Mouse (Mus musculus): ENCODE results near the gene 4921509C19Rik.
A peak's percentile ranks its signal among the peaks of the same experiment; 100 is the strongest.
"Not testable (repeated sequence)": the region's sequence is repeated elsewhere in the genome, so short reads cannot be mapped to it uniquely, and the experiment has no call there.

The 4921509C19Rik gene

DNA sequence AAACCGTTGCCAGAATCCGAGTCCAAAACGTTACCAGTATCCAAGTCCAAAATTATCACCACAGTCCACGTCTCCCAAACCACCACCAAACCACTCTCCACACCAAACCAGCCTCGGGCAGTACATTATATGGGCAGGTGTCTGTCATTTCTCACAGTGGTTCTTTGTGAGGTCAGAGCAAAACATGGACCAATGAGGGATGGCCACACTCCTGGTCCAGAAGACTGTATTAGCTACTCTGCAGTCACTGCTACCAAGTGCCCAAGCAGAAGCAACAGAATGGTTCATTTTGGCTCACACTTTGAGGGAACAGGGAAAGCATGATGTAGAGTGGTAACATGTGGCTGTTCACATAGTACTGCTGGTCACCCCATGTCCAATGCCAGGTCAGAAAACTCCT is at the start of gene 4921509C19Rik:
4921509C19Rik (minus strand) TSS at position 101 of the 400 bp plus-strand sequence.
- DNase-seq (ENCODE audit: low spot score): not testable (repeated sequence)

DNA sequence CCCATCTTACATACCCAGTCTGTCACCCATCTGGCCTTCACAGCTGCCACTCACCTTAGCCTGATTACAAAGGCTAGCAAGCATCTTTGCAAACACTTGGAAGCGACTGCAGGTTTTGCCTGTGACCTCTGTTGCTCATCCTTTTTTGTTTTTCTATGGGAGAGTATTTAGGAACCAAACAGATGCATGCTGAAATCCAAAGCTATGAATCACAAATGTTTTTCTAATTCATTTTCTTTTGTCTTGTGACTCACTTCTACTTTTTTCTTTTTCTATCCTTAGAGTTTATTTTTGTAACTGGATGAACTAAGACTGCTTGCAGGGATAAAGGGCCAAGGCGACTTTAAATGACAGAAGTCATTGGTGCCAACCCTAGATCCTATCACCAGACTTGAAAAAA is 49.6 kb upstream of the 4921509C19Rik start:
- DNase-seq (ENCODE audit: low spot score): no peak

DNA sequence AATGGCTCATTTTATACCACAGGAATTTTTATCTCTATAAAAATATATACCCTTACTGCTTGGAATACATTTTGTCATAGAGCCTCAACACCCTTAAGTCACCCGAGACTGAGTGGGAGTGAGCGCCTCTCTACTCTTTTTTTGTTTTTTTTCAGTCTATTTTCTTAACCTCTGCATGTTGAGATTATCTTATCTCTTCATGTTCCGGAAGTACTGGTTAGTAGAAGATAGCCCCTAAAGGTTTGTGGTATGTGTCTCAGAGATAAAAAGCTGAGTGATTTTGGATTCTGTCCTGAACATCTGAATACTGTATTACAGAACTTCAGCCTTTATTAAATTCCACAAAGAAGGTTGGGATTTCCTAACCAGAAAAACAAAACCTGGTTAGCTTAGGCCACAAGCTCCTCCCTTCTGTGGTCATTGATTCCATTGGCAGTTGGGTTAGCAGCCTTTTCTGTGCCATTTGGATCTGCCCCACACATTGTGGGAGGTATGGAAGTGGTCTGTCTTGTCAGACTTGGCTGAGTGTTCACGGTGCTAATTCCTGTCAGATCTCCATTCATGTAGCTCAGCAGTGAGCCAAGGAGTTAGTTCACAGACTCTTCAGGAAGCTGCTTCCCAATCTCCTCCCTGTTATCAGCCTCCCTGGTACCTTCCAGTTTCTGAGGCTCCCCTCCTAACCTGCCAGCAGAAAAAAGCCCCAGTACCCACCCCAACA is 48.5 kb upstream of the 4921509C19Rik start:
- DNase-seq (ENCODE audit: low spot score): no peak

DNA sequence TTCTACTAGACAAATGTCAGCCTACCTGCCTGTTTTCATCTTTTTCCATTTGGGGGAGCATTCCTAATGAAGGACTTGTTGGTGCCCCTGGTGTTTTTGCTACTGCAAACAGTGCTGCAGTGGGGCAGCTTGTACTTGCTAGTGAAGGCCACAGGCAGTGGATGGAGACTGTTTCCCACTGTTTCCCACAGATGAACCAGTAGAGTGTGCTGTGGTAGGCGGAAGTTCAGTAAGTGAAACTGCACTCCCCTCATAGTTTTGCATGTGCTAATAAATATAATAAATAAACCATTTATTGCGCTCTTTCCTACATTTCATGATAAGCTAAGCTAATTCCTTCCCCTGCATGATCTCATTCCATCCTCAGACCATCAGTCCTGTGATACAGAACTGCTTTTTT is 43.0 kb upstream of the 4921509C19Rik start:
- no peak for DNase-seq (ENCODE audit: low spot score)

DNA sequence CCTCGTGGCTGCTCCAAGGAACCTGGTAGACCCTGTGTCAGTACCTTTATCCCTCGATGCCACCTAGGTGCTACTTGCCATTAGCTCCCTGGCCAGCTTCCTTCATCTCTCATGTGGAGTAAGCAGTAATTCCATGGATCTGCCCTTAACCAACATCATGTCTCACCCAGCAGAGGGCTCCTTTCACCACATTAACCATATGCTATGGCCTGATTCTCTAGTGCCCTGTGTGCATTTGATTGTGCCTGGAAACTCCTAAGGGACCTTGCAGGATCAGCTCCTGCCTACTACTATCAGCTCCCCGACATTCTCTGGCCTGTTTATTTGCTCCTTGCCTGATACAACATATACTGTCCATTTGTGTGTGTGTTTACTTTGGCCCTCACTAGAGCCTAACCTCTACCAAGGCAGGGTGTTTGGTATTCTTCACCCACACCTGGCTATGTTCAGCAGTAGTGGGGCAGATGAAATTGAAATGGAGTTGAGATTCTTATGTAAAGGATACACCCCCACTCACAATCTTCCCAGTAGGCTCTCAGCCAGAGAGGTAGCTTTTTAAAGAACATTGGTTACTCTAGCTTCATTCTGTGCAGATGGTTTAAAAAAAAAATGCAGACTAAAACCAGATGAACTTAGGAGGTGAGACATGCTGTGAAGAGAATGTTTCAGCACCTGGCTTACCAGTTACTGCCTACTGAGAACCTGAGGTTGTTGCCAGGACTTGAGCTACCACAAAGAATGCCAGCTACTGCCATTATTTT is 37.8 kb upstream of the 4921509C19Rik start:
- DNase-seq (ENCODE audit: low spot score): no peak

DNA sequence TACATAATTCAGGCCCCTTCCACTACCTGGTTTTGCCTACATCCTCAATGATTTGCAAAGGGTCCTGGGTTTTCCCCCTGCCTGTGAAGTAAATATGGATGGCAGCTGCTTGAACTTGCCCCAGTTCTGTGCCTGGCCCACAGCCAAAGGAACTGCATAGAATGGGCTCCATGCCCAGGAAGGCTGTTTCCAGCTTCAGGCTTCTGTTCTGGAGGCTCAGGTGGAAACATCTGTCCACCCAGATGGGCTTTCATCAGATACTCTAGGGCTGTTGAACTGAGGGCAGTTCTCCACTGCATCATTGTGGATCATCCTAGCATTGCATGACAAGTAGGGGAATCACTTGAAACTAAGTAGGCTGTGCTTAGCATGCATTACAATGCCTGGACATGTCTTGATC is 36.2 kb upstream of the 4921509C19Rik start:
- peak; percentile 53 for DNase-seq (ENCODE audit: low spot score)

DNA sequence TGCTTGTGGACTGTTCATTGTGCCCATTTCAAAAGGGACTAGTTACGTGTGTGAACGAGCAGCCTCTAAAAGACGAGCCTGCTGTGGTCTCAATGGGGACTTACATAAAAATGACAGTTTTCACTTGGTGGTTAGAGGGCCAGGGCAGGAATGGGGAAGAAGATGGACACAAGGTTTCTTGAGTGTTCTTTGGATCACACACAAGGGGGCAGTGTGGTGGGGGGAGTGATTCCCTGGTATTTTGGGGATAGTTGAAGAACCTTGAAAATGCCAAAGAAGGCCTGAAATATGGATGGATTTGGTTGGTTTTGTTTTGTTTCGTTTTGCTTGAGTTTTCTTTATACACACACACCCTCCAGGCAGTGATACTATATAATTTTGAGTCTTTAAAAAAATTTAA is 28.3 kb upstream of the 4921509C19Rik start:
- DNase-seq (ENCODE audit: low spot score): no peak

DNA sequence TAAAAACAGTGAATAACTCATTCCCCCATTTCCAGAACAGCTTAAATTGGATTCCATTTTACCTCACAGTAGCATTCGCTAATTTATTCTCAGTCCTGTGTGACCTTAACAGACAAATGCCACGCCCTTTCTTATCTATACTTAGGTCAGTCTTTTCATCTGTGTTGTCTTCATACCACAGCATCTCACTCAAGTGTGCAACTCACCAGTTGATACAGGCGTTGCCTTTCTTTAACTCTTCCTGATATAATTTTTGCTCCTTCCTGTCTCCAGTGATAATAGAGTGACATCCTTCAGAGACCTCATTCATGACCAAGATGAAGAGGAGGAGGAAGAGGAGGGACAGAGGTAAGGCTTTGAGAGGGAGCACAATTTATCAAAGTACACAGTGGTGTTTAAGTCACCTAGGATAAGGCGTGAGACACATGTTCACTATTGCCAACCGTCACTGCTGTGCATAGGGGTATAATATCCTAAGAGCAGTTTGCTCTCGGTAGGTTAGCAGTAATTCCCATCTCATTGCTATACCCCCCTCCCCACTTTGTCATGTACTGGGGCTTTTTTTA is 24.6 kb upstream of the 4921509C19Rik start:
- DNase-seq (ENCODE audit: low spot score): no peak

DNA sequence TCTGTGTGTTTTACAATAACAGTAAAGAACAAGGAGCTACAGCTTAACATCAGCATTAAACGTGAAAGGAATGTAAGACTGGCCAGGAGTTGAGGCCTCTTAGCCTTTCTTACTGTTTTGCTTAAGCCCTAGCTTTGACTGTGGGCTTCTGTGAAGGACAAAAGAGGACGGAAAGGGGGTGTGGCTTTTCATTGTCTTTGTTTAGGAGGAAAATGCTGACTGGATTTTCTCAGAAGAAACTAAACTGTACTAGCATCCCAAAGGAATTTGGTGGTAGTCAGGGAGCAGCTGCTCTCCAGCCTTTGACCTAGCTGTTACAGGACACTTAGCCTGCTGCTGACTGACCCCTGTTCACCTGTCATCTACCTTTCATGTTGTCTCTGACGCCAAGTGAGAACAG is 22.4 kb upstream of the 4921509C19Rik start:
- no peak for DNase-seq (ENCODE audit: low spot score)

DNA sequence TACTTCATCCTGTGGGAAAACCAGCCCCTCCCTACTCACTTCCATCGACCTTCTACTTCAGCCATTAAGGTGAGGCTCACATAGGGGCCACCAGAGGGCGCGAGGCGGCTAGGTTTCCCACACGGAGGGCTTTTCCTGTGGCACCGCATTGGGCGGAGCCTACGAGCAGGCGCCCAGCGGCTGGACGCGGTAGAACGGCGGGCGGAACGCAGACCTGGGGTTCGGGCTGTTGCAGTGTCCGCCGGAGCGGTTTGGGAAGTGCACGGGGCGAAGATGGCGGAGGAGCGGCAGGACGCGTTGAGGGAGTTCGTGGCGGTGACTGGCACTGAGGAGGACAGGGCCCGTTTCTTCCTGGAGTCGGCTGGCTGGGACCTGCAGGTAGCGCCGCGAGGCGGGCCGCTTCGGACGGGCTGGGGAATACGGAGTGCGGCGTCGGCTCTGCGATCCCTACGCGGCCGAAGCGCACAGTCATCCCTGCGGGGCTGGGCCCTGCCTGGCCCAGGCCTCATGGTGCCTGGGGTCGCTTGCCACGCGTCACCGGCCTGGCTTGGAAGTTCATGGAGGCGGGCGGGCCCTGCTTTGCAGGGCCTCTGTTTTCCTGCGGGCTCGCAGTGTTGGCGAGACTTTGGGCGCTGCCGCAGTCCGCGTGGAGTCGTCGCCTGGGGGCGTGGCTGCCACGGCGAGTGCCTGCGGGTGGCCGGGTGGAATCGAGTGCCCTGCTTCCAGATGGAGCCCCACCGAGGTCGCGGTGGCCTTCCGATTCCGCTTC is 18.3 kb upstream of the 4921509C19Rik start, which contains the start of gene Nsfl1c:
Nsfl1c (plus strand) TSS at position 148 of the 769 bp plus-strand sequence.
- DNase-seq (ENCODE audit: low spot score): peak; percentile 97

DNA sequence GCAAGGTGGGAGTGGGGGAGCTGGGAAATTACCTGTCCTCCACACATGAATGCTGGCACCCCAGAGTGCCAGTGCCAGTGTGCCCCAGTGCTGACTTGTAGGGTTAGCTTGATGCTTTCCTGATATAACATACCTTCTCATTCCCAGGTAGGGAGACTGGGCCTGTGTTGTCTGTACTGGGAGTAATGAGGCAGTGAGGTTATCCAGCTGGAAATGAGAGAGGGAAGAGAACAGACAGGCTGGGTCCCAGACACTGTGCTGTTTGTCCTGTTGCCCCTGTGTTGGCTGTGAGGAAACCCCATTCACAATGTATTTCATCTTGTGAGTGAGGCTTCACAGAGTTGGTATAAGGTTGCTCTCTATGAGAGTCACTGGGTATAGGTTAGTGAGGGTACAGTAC is 10.5 kb upstream of the 4921509C19Rik start:
- no peak for DNase-seq (ENCODE audit: low spot score)

DNA sequence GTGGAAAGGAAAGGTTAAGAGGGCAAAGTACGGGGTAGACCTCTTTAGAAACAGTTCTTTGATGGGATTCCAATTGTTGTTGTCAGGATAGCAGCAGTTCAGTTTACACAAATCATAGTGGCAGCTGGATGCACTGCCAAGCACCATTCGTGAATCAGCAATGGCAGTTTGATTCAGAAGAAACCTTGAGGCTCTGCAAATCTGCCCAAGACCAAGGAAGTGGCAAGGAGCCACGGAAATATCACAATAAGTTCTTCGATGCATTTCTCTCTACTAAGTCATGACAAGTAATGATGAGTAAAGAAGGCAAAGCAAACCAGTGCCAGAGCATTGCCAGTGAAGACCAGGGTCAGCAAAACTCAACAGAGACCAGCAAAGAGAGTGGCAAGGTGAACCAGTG is 41.0 kb downstream of the 4921509C19Rik start:
- DNase-seq (ENCODE audit: low spot score): not testable (repeated sequence)

DNA sequence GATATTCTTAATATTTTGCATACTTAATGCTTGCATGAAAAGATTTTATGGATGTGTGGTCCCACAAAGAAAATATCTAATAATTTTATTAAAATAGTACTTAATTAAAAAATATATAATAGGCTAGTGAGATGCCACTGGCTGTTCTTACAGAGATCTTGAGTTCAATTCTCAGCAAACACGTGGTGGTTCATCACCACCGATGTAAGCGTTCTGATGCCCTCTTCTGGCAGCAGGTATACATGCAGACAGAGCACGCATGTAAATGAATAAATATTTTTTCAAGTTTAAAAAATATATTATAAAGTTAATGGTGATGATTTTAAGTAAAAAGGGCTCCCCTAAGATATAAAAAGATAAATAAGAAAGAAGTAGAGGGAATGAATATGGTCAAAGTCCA is 41.8 kb downstream of the 4921509C19Rik start:
- not testable (repeated sequence) for DNase-seq (ENCODE audit: low spot score)

Data from testis, postnatal 10 days (tissue).